Mouse (Mus musculus) heart, postnatal 0 days (tissue): ENCODE measurements at regions not wholly inside any gene's neighbourhood (a gene's known extent, or its start where the extent isn't known, plus 50 kb on each side); places are given as distances from the start of the nearest gene placed in this dataset.
A peak's percentile ranks its signal among the peaks of the same experiment; 100 is the strongest.

Experiments used
- CTCF ChIP-seq: IDR thresholded peaks from 2 replicates; pipeline ENCODE4 v1.5.1; 2016; ENCODE audit warnings: antibody characterized with exemption, control low read depth, low read depth
- EP300 ChIP-seq: IDR thresholded peaks from 2 replicates; pipeline ENCODE4 v1.6.1; 2016; ENCODE audit warnings: antibody characterized with exemption, low read depth

DNA sequence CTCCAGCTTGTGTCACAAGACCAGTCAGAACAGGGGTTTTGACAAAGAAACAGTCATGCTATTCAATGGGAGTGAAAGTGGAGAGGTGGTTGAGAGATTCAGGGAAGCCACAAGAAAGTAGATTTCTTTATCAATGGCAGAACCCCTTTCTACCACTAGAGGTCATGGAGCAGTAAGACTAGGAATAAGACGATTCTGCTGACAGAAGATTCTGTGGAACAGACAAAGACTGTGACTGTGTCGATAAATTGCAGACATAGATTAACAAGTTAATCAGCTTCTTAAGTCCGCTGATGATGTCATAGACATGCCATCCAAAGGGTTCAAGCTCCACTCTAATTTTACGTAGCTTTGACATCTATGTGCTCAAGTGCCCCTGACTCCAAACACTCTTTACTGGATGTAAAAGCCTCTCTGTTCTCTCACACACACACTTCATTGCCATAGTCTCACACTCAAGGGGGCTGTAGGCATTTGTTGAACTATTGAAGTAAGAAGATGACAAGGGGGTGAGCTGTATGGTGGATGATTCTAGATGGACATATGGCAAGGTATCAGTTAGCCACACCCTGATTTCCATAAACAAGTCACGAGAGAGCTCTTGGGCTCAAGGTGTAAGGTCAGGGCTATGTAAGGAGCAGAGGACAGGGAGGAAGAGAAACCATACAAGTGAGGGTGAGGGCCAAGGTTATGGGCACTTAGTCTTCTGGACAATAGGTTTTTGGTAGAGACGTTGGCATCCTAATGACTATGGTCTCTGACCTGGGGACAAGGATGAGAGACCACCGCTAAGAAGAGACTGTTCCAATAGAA is 102.9 kb upstream of the Fhl2 start:
- TF ChIP-seq CTCF (peak; percentile 90), EP300 (no peak)
